Mouse (Mus musculus): ENCODE measurements around the gene Cd9.
A peak's percentile ranks its signal among the peaks of the same experiment; 100 is the strongest.

The Cd9 gene

DNA sequence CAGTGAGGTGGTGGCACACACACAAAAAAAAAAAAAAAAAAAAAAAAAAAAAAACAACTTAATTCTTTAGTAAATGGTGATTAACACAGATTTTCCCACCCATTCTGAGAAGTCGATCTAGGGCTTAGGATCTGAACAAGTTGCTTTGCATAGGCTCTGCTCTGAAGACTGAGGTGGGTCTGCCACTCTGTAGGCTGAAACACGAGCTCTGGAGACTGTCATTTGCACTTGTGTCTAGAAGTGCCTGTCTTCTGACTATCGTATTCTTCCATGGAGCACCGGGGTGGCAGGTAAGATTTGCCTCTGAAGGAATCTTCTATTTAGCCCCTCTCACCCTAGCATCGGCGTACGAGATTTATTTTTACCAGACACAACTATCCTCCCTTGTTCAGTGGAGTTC is 62.1 kb downstream of the Cd9 start:
- DNase-seq = no peak

- no peak for DNase-seq
These were observed 63.6 kb downstream of the Cd9 start for GRCm38 (mm10) chr6:125430982-125431381.

GRCm38 (mm10) chr6:125430358-125430958 is 64.1 kb downstream of the Cd9 start:
- no peak for DNase-seq

GRCm38 (mm10) chr6:125429741-125430140 is 64.8 kb downstream of the Cd9 start:
- no peak for DNase-seq

DNA sequence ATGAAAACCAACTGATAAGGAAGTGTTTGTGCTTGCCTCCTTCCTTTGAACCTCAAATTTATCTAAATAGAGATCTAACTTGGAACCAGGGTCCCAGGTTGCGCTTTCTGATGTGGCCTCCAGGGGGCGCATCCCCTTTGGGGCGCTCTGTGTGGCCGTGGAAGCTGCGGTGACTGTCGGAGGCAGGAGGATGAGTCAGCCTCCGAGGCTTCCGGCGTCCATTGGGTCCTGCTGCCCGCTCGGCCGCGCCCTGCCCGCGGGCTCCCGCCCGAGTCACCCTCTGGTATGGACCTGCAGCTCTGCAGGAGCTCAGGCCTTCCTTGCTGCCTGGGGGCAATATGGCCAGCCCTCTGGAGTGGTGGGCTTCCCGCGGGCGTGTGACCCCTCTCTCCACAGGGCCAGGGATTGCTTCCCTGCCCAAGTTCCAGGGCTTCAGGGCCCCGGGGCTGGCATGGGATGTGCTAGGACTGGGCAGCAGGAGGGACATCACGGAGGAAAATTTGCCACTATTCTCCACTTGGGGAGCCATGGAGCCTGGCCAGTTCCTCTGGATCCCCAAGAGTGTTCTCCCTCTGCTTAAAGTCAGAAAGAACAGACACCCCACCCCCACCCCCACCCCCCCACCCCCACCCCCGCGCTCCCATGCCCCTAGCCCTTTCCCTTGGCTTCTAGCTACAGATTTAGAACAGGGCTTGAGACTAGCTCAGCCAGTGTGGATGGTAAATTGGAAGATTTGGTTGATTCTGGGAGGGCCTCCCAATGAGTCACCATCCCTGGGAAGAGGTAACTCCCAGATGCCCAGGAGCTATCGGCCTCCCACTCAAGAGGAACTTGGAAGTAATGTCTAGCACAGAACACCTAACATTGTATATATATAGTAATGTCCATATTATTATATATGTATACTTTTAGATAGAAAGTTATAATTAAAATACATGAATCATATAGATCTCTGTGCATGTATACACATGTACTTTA is 67.9 kb downstream of the Cd9 start:
- peak; percentile 67 to 83 for DNase-seq

- no peak for DNase-seq
These were observed 69.1 kb downstream of the Cd9 start for GRCm38 (mm10) chr6:125425205-125426090.

- DNase-seq = peak; percentile 26 to 47
These were observed 70.4 kb downstream of the Cd9 start for GRCm38 (mm10) chr6:125424156-125424555.

- no peak for DNase-seq
These were observed 71.1 kb downstream of the Cd9 start for GRCm38 (mm10) chr6:125423507-125423906.

DNA sequence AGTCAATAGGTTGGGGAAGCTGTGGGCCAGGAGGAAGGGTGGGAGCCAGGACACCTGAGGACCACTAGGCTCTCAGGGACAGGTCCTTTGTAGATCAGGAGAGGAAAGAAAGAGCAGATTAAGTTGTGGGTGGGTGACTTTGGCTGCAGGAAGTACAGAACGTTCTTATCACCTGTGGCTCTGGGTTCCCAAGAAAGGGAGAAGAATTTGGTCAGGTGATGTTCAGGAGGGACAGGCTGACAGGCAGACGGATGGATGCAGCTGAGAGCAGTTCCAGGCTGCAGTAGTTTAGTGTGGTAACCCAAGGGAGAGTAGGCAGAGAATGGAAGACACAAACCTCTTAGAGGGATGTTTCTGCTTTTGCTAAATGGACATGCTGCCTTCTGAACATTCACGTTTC is 71.5 kb downstream of the Cd9 start:
- no peak for DNase-seq

GRCm38 (mm10) chr6:125422051-125422822 is 72.4 kb downstream of the Cd9 start:
- peak; percentile 56 to 68 for DNase-seq

DNA sequence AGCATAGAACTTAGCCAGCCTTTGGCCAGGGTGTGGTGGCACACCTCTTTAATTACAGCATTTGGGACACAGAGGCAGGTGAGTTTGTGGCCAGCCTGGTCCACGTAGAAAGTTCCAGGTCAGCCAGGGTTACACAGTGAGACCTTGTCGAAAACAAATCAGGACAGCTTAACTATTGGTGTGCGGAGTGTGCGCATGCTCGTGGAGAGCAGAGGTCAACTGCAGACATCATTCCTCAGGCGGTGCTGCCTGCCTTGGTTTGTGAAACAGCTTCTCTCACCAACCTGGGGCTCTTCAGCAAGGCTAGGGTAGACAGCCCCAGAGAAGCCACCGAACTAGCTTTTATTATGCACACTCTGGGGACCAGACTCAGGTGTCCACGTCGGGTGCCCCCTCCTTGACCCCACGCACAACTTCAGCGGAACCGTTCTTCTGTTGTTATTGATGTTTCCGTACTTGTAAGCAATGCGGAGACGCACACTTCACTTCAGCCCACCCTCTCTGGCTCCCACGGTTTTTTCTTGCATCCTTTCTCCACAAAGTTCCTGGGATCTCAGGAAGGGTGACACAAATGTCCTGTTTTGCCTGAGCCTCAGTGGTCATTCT is 74.0 kb downstream of the Cd9 start:
- DNase-seq = no peak

DNA sequence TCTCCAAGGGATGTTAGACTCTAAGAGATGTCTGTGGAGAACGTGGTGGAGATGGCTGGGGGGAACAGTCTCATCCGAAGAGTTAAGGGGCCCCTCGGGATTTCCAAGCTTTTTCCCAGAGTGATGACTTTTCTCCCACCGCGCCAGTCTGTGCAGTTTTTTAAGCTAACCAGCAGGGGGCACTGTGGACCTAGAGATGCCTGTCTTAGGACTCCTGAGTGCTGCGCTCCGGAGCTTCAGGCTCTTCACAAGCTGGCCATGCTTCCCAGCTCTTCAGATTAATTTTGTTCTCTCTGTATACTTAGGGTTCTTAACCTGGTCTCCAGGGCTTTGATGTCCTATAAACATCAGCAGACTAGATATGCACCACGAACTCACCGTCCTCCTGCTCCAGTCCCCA is 75.8 kb downstream of the Cd9 start:
- peak; percentile 48 to 61 for DNase-seq

DNA sequence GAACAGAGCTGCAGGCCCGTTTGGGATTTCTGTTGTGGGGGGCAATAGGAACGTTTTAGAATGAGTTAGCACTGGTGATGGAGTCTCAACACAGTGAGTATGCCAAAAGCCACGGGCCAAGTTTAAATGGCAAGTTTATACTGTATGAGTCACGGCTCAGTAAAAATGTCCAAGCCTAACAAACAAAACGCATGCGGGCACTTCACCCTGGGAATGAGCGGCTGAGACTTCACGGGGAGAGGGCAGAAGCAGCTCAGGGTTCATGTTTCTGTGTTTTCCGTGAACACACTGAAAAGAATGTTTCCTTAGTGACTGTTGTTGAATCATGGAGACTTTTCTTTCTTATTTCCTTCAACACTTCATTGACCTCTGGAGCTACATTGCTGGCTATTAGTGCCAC is 81.3 kb downstream of the Cd9 start:
- DNase-seq = no peak

DNA sequence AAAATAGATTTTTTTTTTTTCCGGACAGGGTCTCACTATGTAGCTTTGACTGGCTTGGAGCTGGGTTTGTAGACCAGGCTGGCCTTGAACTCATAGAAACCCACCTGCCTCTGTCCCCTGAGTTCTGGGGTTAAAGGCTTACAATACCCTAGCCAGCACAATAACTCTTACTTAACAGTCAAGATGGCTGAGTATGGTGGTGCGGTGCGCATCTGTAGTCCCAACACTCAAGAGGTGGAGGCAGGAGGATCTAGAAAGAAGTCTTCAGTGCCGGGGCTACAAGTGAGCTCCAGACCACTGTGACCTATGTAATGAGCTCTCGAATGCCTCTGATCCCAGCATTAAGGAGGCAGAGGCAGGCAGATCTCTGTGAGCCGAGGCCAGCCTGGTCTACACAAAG is 82.9 kb downstream of the Cd9 start:
- DNase-seq = no peak

GRCm38 (mm10) chr6:125410995-125411547 is 83.5 kb downstream of the Cd9 start:
- no peak for DNase-seq

- no peak for DNase-seq
These were observed 84.0 kb downstream of the Cd9 start for GRCm38 (mm10) chr6:125410551-125410950.
